Mouse (Mus musculus): ENCODE measurements around the gene Smarcb1. TPM values are rescaled to one million over a fixed set of nuclear protein-coding genes. Genes with fewer than 3 reads are reported as not detected.

The Smarcb1 gene
- total RNA-seq, 2 experiments from 2014 or later, result 69.3 to 98.4 TPM

GRCm38 (mm10) chr10:75860746-75861145, 60.7 kb downstream of the Smarcb1 start:
- no peak for ATAC-seq (replicated peaks; ENCODE audit: low FRiP score, low TSS enrichment, poor library complexity, severe bottlenecking)

GRCm38 (mm10) chr10:75859786-75860470, 61.5 kb downstream of the Smarcb1 start, which contains the start of gene Mif:
TSS of gene Mif (minus strand) at chr10:75860240.
- peak; percentile 98 for ATAC-seq (replicated peaks; ENCODE audit: low FRiP score, low TSS enrichment, poor library complexity, severe bottlenecking)

GRCm38 (mm10) chr10:75859107-75859746, 62.2 kb downstream of the Smarcb1 start:
- ATAC-seq (replicated peaks; ENCODE audit: low FRiP score, low TSS enrichment, poor library complexity, severe bottlenecking), result no peak

- ATAC-seq (replicated peaks; ENCODE audit: low FRiP score, low TSS enrichment, poor library complexity, severe bottlenecking), result 0 out of 2 replicates have a peak, but pooled peaks have one; percentile 29
These were observed 63.8 kb downstream of the Smarcb1 start for GRCm38 (mm10) chr10:75857598-75857997.

- ATAC-seq (replicated peaks; ENCODE audit: low FRiP score, low TSS enrichment, poor library complexity, severe bottlenecking), result no peak
These were observed 64.4 kb downstream of the Smarcb1 start for GRCm38 (mm10) chr10:75856976-75857375.

- no peak for ATAC-seq (replicated peaks; ENCODE audit: low FRiP score, low TSS enrichment, poor library complexity, severe bottlenecking)
These were observed 65.1 kb downstream of the Smarcb1 start for GRCm38 (mm10) chr10:75856155-75856907.

GRCm38 (mm10) chr10:75855416-75855981, 65.9 kb downstream of the Smarcb1 start:
- ATAC-seq (replicated peaks; ENCODE audit: low FRiP score, low TSS enrichment, poor library complexity, severe bottlenecking), result no peak

GRCm38 (mm10) chr10:75854791-75855190, 66.6 kb downstream of the Smarcb1 start:
- no peak for ATAC-seq (replicated peaks; ENCODE audit: low FRiP score, low TSS enrichment, poor library complexity, severe bottlenecking)

- ATAC-seq (replicated peaks; ENCODE audit: low FRiP score, low TSS enrichment, poor library complexity, severe bottlenecking), result no peak
These were observed 67.3 kb downstream of the Smarcb1 start for GRCm38 (mm10) chr10:75854096-75854495.

GRCm38 (mm10) chr10:75853452-75853851, 68.0 kb downstream of the Smarcb1 start:
- peak; percentile 76 for ATAC-seq (replicated peaks; ENCODE audit: low FRiP score, low TSS enrichment, poor library complexity, severe bottlenecking)

GRCm38 (mm10) chr10:75852539-75853125, 68.8 kb downstream of the Smarcb1 start:
- ATAC-seq (replicated peaks; ENCODE audit: low FRiP score, low TSS enrichment, poor library complexity, severe bottlenecking), result no peak

GRCm38 (mm10) chr10:75851681-75852080, 69.7 kb downstream of the Smarcb1 start:
- ATAC-seq (replicated peaks; ENCODE audit: low FRiP score, low TSS enrichment, poor library complexity, severe bottlenecking), result no peak

GRCm38 (mm10) chr10:75851076-75851475, 70.3 kb downstream of the Smarcb1 start:
- no peak for ATAC-seq (replicated peaks; ENCODE audit: low FRiP score, low TSS enrichment, poor library complexity, severe bottlenecking)

- ATAC-seq (replicated peaks; ENCODE audit: low FRiP score, low TSS enrichment, poor library complexity, severe bottlenecking), result no peak
These were observed 73.0 kb downstream of the Smarcb1 start for GRCm38 (mm10) chr10:75848382-75848781.

Other genes starting within 250 kb of the Smarcb1 start
- 71.3 and 96.2 TPM in 2 replicates for gene Cabin1, start 157.3 kb downstream of the Smarcb1 start, total RNA-seq (2014; fragmentation: Nextera tagmentation)
- 25.5 and 33.5 TPM in 2 replicates for gene Cabin1, start 157.3 kb downstream of the Smarcb1 start, total RNA-seq (2017)
- 41.3 and 45.6 TPM in 2 replicates for gene Ddt, start 148.2 kb downstream of the Smarcb1 start, total RNA-seq (2014; fragmentation: Nextera tagmentation)
- gene Ddt, start 148.2 kb downstream of the Smarcb1 start, total RNA-seq (2017), result 39.1 and 49.7 TPM in 2 replicates
- gene Gm20441, start 140.7 kb downstream of the Smarcb1 start, total RNA-seq (2014; fragmentation: Nextera tagmentation), result not detected in 2 replicates
- not detected in 2 replicates for gene Gm20441, start 140.7 kb downstream of the Smarcb1 start, total RNA-seq (2017)
- 2.0 and 2.7 TPM in 2 replicates for gene Gstt3, start 140.2 kb downstream of the Smarcb1 start, total RNA-seq (2014; fragmentation: Nextera tagmentation)
- gene Gstt3, start 140.2 kb downstream of the Smarcb1 start, total RNA-seq (2017), result 3.0 TPM in 1 of 2 replicates, not detected in the other
- 0.49 and 2.5 TPM in 2 replicates for gene Gstt1, start 123.0 kb downstream of the Smarcb1 start, total RNA-seq (2014; fragmentation: Nextera tagmentation)
- gene Gstt1, start 123.0 kb downstream of the Smarcb1 start, total RNA-seq (2017), result 1.4 and 2.1 TPM in 2 replicates
- gene Gstt4, start 99.1 kb downstream of the Smarcb1 start, total RNA-seq (2014; fragmentation: Nextera tagmentation), result not detected in 2 replicates
- gene Gstt4, start 99.1 kb downstream of the Smarcb1 start, total RNA-seq (2017), result 0.65 TPM in 1 of 2 replicates, not detected in the other
- 9.3 and 15.1 TPM in 2 replicates for gene Gstt2, start 84.2 kb downstream of the Smarcb1 start, total RNA-seq (2014; fragmentation: Nextera tagmentation)
- 10.0 and 24.9 TPM in 2 replicates for gene Gstt2, start 84.2 kb downstream of the Smarcb1 start, total RNA-seq (2017)
- 591 and 602 TPM in 2 replicates for gene Mif, start 61.4 kb downstream of the Smarcb1 start, total RNA-seq (2014; fragmentation: Nextera tagmentation)
- 419 and 579 TPM in 2 replicates for gene Mif, start 61.4 kb downstream of the Smarcb1 start, total RNA-seq (2017)
- gene Derl3, start 28.2 kb downstream of the Smarcb1 start, total RNA-seq (2014; fragmentation: Nextera tagmentation), result 1.7 TPM in 1 of 2 replicates, not detected in the other
- gene Derl3, start 28.2 kb downstream of the Smarcb1 start, total RNA-seq (2017), result 0.69 TPM in 1 of 2 replicates, not detected in the other
- 177 and 314 TPM in 2 replicates for gene Chchd10, start 11.5 kb upstream of the Smarcb1 start, total RNA-seq (2014; fragmentation: Nextera tagmentation)
- 74.0 and 119 TPM in 2 replicates for gene Chchd10, start 11.5 kb upstream of the Smarcb1 start, total RNA-seq (2017)
- 0.96 and 1.9 TPM in 2 replicates for gene Mmp11, start 14.9 kb upstream of the Smarcb1 start, total RNA-seq (2014; fragmentation: Nextera tagmentation)
- gene Mmp11, start 14.9 kb upstream of the Smarcb1 start, total RNA-seq (2017), result not detected in 2 replicates
- 1.8 and 3.6 TPM in 2 replicates for gene Gm867, start 19.1 kb upstream of the Smarcb1 start, total RNA-seq (2014; fragmentation: Nextera tagmentation)
- not detected in 2 replicates for gene Gm867, start 19.1 kb upstream of the Smarcb1 start, total RNA-seq (2017)
- gene Vpreb3, start 21.4 kb upstream of the Smarcb1 start, total RNA-seq (2014; fragmentation: Nextera tagmentation), result 6.1 and 35.6 TPM in 2 replicates
- gene Vpreb3, start 21.4 kb upstream of the Smarcb1 start, total RNA-seq (2017), result not detected in 2 replicates
- gene Gm5134, start 32.9 kb upstream of the Smarcb1 start, total RNA-seq (2014; fragmentation: Nextera tagmentation), result 0.12 and 1.4 TPM in 2 replicates
- 0.38 TPM in 1 of 2 replicates, not detected in the other for gene Gm5134, start 32.9 kb upstream of the Smarcb1 start, total RNA-seq (2017)
- 15.2 and 25.8 TPM in 2 replicates for gene Zfp280b, start 111.0 kb upstream of the Smarcb1 start, total RNA-seq (2014; fragmentation: Nextera tagmentation)
- gene Zfp280b, start 111.0 kb upstream of the Smarcb1 start, total RNA-seq (2017), result 9.3 and 11.9 TPM in 2 replicates
- gene Slc5a4b, start 189.3 kb upstream of the Smarcb1 start, total RNA-seq (2014; fragmentation: Nextera tagmentation), result not detected in 2 replicates
- gene Slc5a4b, start 189.3 kb upstream of the Smarcb1 start, total RNA-seq (2017), result not detected in 2 replicates
- not detected in 2 replicates for gene Slc5a4a, start 225.8 kb upstream of the Smarcb1 start, total RNA-seq (2014; fragmentation: Nextera tagmentation)
- gene Slc5a4a, start 225.8 kb upstream of the Smarcb1 start, total RNA-seq (2017), result not detected in 2 replicates